Mouse (Mus musculus) embryonic fibroblast, embryonic 13.5 days (primary cell): ENCODE measurements at regions not wholly inside any gene's neighbourhood (a gene's known extent, or its start where the extent isn't known, plus 50 kb on each side); places are given as distances from the start of the nearest gene placed in this dataset.

Experiments used
- CTCF ChIP-seq: IDR thresholded peaks from 2 replicates; pipeline ENCODE4 v1.5.1; 2011; ENCODE audit warnings: mild to moderate bottlenecking, control low read depth, low read length, moderate library complexity, borderline replicate concordance; ENCODE audit not compliant: insufficient read depth
- POLR2A ChIP-seq: IDR thresholded peaks from 2 replicates; pipeline ENCODE4 v1.6.1; 2011; ENCODE audit warnings: low read depth, mild to moderate bottlenecking, control low read depth, low read length, moderate library complexity

GRCm38 (mm10) chr12:107322861-107323260 lies 165.6 kb upstream of the 3110018I06Rik start:
- TF ChIP-seq CTCF (no peak), POLR2A (no peak)
